Mouse (Mus musculus) gastrocnemius, adult 18-20 months (tissue): ENCODE data around the gene E130114P18Rik. TPM values are rescaled to one million over a fixed set of nuclear protein-coding genes. Genes with fewer than 3 reads are reported as not detected.

ENCODE experiments used
- DNase-seq: peaks from one replicate; pipeline ENCODE4 v3.0.0; 2021; ENCODE audit warnings: low spot score
- long read RNA-seq, 2 experiments: library from polyadenylated mRNA; stranded (forward); transcript quantifications; one replicate each; pipeline ENCODE4 v2.0.0; 2021
- total RNA-seq, 2 experiments: library from RNA; stranded (reverse); gene quantifications; 2 replicates each; pipeline ENCODE4 v1.2.3; 2021

The E130114P18Rik gene
- total RNA-seq: under 1 TPM in 1 of 2 experiments, not detected in 1; 0.21 TPM
- long read RNA-seq, experiment 1: 0 reads
- long read RNA-seq, experiment 2: 0 reads

DNA sequence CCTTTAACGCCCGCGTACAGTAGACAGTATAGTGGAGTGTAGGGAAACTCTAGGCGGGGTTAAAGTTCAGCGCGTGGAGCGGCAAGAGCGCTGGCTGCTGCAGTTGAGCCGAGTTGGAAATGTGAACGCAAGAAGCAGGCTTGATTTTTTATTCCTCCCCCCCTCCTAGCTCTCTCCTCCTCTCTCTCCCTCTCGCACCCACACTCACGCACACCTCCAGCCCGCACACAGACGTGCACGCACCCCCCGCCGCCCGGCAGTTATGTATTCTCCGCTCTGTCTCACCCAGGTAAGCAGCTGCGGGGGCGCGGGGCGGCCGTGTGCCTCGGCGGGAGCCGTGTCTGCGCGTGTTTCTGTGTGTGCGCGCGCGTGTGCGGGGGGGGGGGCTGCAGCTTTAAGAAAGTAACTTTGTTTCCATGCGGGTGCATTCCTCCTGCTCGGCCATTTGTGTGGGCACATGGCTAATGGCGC lies at the start of gene E130114P18Rik:
Gene E130114P18Rik (minus strand): TSS at position 373 of the 471 bp plus-strand sequence.
- DNase-seq: peak; percentile 76

GRCm38 (mm10) chr4:97827115-97827514 lies 49.2 kb upstream of the E130114P18Rik start:
- DNase-seq: no peak

DNA sequence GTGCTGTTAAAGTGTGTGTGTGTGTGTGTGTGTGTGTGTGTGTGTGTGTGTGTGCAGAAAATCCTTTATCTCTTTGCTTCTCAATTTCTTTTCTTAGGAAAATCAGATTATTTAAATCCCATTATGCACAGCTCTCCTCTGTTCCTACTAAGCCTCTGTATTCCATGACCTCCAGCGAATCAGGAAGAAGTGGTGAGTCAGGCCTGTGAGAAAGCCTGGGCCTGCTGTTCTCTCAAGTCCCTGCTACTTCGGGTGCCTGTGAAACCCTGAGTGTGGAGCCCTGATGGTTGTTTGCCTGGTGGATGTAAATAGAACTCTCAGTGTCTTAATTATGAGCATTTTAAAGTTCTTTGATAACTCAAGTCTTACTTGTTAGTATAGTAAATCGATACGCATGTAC lies 48.0 kb upstream of the E130114P18Rik start:
- no peak for DNase-seq

DNA sequence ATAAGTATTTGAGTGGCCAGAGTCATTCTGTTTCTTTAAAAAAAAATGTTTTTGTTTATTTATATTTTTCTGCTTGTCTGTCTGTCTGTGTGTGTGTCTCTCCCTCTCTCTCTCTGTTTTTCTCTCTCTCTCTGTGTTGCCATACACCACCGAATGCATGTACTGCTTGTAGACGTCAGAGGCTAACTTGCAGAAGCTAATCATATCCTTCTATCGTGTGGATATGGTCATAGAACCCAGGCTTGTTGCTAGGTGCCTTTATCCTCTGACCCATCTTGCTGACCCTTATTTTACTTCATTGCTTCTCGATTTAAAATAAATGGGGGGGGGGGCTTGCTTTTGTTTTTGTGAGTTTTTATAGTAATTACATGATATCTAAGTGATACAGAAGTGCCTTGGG lies 47.6 kb upstream of the E130114P18Rik start:
- no peak for DNase-seq

DNA sequence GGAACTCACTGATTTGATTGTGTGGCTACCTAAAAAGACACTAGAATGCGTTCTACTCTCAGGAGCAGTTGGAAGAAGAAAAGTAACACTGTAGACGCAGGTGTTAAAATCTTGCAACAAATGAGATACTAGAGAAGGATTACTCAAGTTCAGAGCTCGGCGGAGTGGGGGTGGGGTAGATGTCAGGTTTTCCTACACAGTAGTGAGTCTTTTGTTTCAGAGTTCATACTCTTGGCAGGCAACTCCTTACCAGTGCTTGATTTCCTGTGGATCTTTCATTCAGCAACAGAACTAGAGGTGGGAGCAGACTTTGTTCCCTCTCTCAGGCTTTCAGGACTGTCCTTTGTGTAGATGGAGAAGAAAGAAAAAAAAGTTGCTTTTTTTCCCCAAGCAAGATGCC lies 46.6 kb upstream of the E130114P18Rik start:
- no peak for DNase-seq

DNA sequence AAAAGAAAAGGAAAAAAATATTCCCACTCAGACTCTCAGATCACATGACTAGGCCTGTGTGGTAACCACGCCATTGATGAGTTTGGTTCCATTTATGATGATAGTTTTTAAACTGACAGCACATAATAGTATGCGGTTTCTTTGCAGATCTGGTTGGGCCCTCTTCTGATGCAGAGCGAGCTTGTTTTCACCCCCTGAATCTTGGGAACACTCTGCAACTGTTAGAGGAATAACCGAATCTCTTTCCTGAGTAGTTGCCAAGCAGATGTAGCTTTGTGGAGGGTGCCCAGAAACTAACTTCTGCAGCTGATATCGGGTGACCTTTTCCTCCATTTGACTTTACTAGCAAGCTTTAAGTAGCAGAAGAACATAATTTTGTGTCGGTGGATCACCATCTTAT lies 45.6 kb upstream of the E130114P18Rik start:
- DNase-seq: peak; percentile 41

- no peak for DNase-seq
Observed at GRCm38 (mm10) chr4:97821556-97822251, 43.8 kb upstream of the E130114P18Rik start.

GRCm38 (mm10) chr4:97820474-97821259 lies 42.8 kb upstream of the E130114P18Rik start:
- no peak for DNase-seq

- no peak for DNase-seq
Observed at GRCm38 (mm10) chr4:97819101-97819500, 41.2 kb upstream of the E130114P18Rik start.

GRCm38 (mm10) chr4:97818498-97818897 lies 40.6 kb upstream of the E130114P18Rik start:
- DNase-seq: no peak

- no peak for DNase-seq
Observed at GRCm38 (mm10) chr4:97817741-97818140, 39.9 kb upstream of the E130114P18Rik start.

DNA sequence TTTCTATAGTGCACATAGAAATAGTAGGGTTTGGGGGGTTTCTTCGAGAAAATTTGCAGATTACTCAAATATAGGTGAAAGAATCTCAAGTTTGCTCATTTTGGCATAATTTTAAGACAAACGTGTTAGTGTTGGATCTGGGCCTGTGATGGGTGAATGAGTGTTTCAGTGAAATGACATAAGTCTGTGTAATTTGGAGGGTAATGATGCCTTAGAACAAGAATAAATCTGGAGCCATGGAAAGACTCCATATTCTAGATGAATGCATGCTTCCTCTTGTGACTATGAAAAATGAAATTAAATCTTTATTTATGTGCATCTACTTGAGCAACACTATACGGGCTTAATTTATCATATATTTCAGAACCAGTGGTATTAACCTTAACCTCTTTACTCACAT lies 38.9 kb upstream of the E130114P18Rik start:
- no peak for DNase-seq

- DNase-seq: no peak
Observed at GRCm38 (mm10) chr4:97816001-97816400, 38.1 kb upstream of the E130114P18Rik start.

GRCm38 (mm10) chr4:97814515-97814914 lies 36.6 kb upstream of the E130114P18Rik start:
- peak; percentile 48 for DNase-seq

GRCm38 (mm10) chr4:97813996-97814395 lies 36.1 kb upstream of the E130114P18Rik start:
- DNase-seq: no peak

DNA sequence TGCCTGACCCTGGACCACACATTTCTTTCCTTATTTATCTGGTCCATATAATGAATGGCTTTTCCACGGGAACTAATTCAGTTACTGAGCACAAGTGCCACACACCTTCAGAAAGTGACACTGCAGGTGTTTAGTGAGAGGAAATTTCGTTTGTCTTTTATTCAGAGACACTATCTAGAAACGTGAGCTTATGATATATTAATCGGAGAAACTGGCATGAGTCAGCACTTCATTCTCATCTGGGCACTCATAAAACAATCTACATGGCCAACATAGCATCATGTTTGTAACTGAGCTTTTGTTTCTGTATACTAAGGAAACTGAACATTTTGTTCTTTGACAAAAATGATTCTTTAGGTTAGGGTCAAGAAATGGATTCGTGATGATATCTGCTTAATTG lies 35.2 kb upstream of the E130114P18Rik start:
- DNase-seq: no peak

- DNase-seq: no peak
Observed at GRCm38 (mm10) chr4:97810348-97810939, 32.6 kb upstream of the E130114P18Rik start.

- no peak for DNase-seq
Observed at GRCm38 (mm10) chr4:97809582-97810295, 31.9 kb upstream of the E130114P18Rik start.

GRCm38 (mm10) chr4:97808885-97809284 lies 31.0 kb upstream of the E130114P18Rik start:
- DNase-seq: no peak

GRCm38 (mm10) chr4:97806924-97807323 lies 29.0 kb upstream of the E130114P18Rik start:
- no peak for DNase-seq
